Mouse (Mus musculus) hindbrain, embryonic 10.5 days (tissue): Measurements from ENCODE around the gene Nanos3. TPM values are rescaled to one million over a fixed set of nuclear protein-coding genes. Genes with fewer than 3 reads are reported as not detected.

Source experiments
- DNase-seq: peaks from one replicate; pipeline ENCODE4 v3.0.0-alpha.2; 2017; ENCODE audit warnings: low spot score
- H3K27ac ChIP-seq: fragments of 300-500 bp; sonication (generic); 2 replicates; pipeline ENCODE4 v1.5.1; 2016; ENCODE audit warnings: mild to moderate bottlenecking, moderate library complexity
- H3K27me3 ChIP-seq: fragments of 300-500 bp; sonication (generic); 2 replicates; pipeline ENCODE4 v1.6.1; 2016; ENCODE audit warnings: mild to moderate bottlenecking; ENCODE audit not compliant: poor library complexity, insufficient read depth, severe bottlenecking
- H3K36me3 ChIP-seq: fragments of 300-500 bp; sonication (generic); 2 replicates; pipeline ENCODE4 v1.6.1; 2016; ENCODE audit warnings: mild to moderate bottlenecking, moderate library complexity
- H3K4me1 ChIP-seq: fragments of 300-500 bp; sonication (generic); replicated peaks from 2 replicates; pipeline ENCODE4 v1.6.1; 2016; ENCODE audit warnings: mild to moderate bottlenecking
- H3K4me3 ChIP-seq: fragments of 300-500 bp; sonication (generic); 2 replicates; pipeline ENCODE4 v1.5.1; 2016; ENCODE audit warnings: mild to moderate bottlenecking, moderate library complexity
- H3K9me3 ChIP-seq: fragments of 300-500 bp; sonication (generic); 2 replicates; pipeline ENCODE4 v1.6.1; 2016; ENCODE audit warnings: mild to moderate bottlenecking, moderate library complexity
- WGBS: fragments of 180-500 bp; shearing (Covaris S2); methylation state at CpG from one replicate; pipeline ENCODE4 v1.1.7; 2016; 5-methylcytosine and 5-hydroxymethylcytosine counted together
- polyA plus RNA-seq: library from polyadenylated mRNA; unstranded; fragments of >200 nt; fragmentation: Nextera tagmentation; extraction: Ambion mirVana; gene quantifications from 2 replicates; pipeline ENCODE4 v1.2.1, GENCODE M21; 2016

Gene Nanos3
- polyA plus RNA-seq, 1 experiment from 2014 or later: 6.8 TPM

- Histone ChIP-seq H3K4me3 (peak overlapping the region; percentile 65; the same call in 1 of the 2 replicates), H3K27me3 (peaks cover 33% of the 10 kb centered on the region), H3K27ac (peak overlapping the region; percentile 93), H3K9me3 (no peaks in the 10 kb centered on the region), H3K36me3 (no peaks in the 10 kb centered on the region), H3K4me1 (peaks cover 71% of the 10 kb centered on the region)
- 57% methylated on average over 11 of the region's 11 CpGs for WGBS
- no peak for DNase-seq
Measured at GRCm38 (mm10) chr8:84199348-84200125, 14.5 kb upstream of the Nanos3 start.

- peak overlapping the region; percentile 64 for H3K4me3 ChIP-seq
- 21% methylated on average over 4 of the region's 4 CpGs for WGBS
- H3K4me1 ChIP-seq: peaks cover 68% of the 10 kb centered on the region
Measured at GRCm38 (mm10) chr8:84198871-84199270, 13.9 kb upstream of the Nanos3 start.

GRCm38 (mm10) chr8:84197922-84198774, 13.1 kb upstream of the Nanos3 start:
- Histone ChIP-seq H3K27me3 (peaks cover 37% of the 10 kb centered on the region), H3K27ac (peak overlapping the region; percentile 93), H3K4me1 (peaks cover 62% of the 10 kb centered on the region), H3K36me3 (no peaks in the 10 kb centered on the region), H3K9me3 (no peaks in the 10 kb centered on the region), H3K4me3 (peak overlapping the region; percentile 64)
- WGBS: 2% methylated on average over 30 of the region's 30 CpGs
- DNase-seq: peak; percentile 95

More at GRCm38 (mm10) chr8:84198871-84199270, 13.9 kb upstream of the Nanos3 start:
- H3K36me3 ChIP-seq: no peaks in the 10 kb centered on the region
- H3K27ac ChIP-seq: peak overlapping the region; percentile 93
- no peak for DNase-seq
- H3K9me3 ChIP-seq: no peaks in the 10 kb centered on the region
- peaks cover 33% of the 10 kb centered on the region for H3K27me3 ChIP-seq

- H3K4me3 ChIP-seq: peak overlapping the region; percentile 64
- 2% methylated on average over 43 of the region's 43 CpGs for WGBS
Measured at GRCm38 (mm10) chr8:84197141-84197921, 12.3 kb upstream of the Nanos3 start.

GRCm38 (mm10) chr8:84194224-84194743, 9.3 kb upstream of the Nanos3 start:
- WGBS: 84% methylated on average over 3 of the region's 3 CpGs
- Histone ChIP-seq H3K27me3 (peaks cover 19% of the 10 kb centered on the region), H3K36me3 (no peaks in the 10 kb centered on the region), H3K4me1 (peaks cover 46% of the 10 kb centered on the region), H3K9me3 (no peaks in the 10 kb centered on the region), H3K27ac (no peak overlapping the region), H3K4me3 (no peak overlapping the region)
- DNase-seq: no peak

More at GRCm38 (mm10) chr8:84197141-84197921, 12.3 kb upstream of the Nanos3 start:
- Histone ChIP-seq H3K36me3 (no peaks in the 10 kb centered on the region), H3K27ac (peak overlapping the region; percentile 93), H3K4me1 (peaks cover 62% of the 10 kb centered on the region), H3K27me3 (peaks cover 37% of the 10 kb centered on the region), H3K9me3 (no peaks in the 10 kb centered on the region)
- DNase-seq: peak; percentile 96

- WGBS: 80% methylated on average over 5 of the region's 5 CpGs
- no peaks in the 10 kb centered on the region for H3K36me3 ChIP-seq
- H3K9me3 ChIP-seq: no peaks in the 10 kb centered on the region
- no peak for DNase-seq
- peaks cover 41% of the 10 kb centered on the region for H3K4me1 ChIP-seq
- H3K27me3 ChIP-seq: peaks cover 25% of the 10 kb centered on the region
- no peak overlapping the region for H3K4me3 ChIP-seq
- H3K27ac ChIP-seq: no peak overlapping the region
Measured at GRCm38 (mm10) chr8:84193566-84193965, 8.5 kb upstream of the Nanos3 start.

- no peak for DNase-seq
- H3K4me3 ChIP-seq: no peak overlapping the region
- H3K9me3 ChIP-seq: no peaks in the 10 kb centered on the region
- H3K4me1 ChIP-seq: peaks cover 37% of the 10 kb centered on the region
- 72% methylated on average over 4 of the region's 4 CpGs for WGBS
- peaks cover 27% of the 10 kb centered on the region for H3K27me3 ChIP-seq
- no peaks in the 10 kb centered on the region for H3K36me3 ChIP-seq
- H3K27ac ChIP-seq: no peak overlapping the region
Measured at GRCm38 (mm10) chr8:84193161-84193560, 8.1 kb upstream of the Nanos3 start.

- 5% methylated on average over 33 of the region's 33 CpGs for WGBS
Measured at GRCm38 (mm10) chr8:84192555-84192954, 7.5 kb upstream of the Nanos3 start.

GRCm38 (mm10) chr8:84192023-84192422, 7.0 kb upstream of the Nanos3 start:
- WGBS: 46% methylated on average over 13 of the region's 13 CpGs
- H3K9me3 ChIP-seq: no peaks in the 10 kb centered on the region
- peak overlapping the region; percentile 38 for H3K4me3 ChIP-seq
- H3K36me3 ChIP-seq: no peaks in the 10 kb centered on the region
- DNase-seq: peak; percentile 40
- H3K27ac ChIP-seq: peak overlapping the region; percentile 76
- peaks cover 38% of the 10 kb centered on the region for H3K27me3 ChIP-seq
- peaks cover 28% of the 10 kb centered on the region for H3K4me1 ChIP-seq

More at GRCm38 (mm10) chr8:84192555-84192954, 7.5 kb upstream of the Nanos3 start:
- no peaks in the 10 kb centered on the region for H3K9me3 ChIP-seq
- peaks cover 33% of the 10 kb centered on the region for H3K27me3 ChIP-seq
- no peaks in the 10 kb centered on the region for H3K36me3 ChIP-seq
- H3K4me1 ChIP-seq: peaks cover 31% of the 10 kb centered on the region
- peak; percentile 78 for DNase-seq
- H3K27ac ChIP-seq: peak overlapping the region; percentile 76
- peak overlapping the region; percentile 38 for H3K4me3 ChIP-seq

GRCm38 (mm10) chr8:84190191-84190867, 5.3 kb upstream of the Nanos3 start:
- H3K36me3 ChIP-seq: no peaks in the 10 kb centered on the region
- no peak overlapping the region for H3K4me3 ChIP-seq
- no peak overlapping the region for H3K27ac ChIP-seq
- no peak for DNase-seq
- peaks cover 40% of the 10 kb centered on the region for H3K27me3 ChIP-seq
- WGBS: 94% methylated on average over 7 of the region's 7 CpGs
- 0 out of 2 replicates have a peak, but pooled peaks cover under 1% of the 10 kb centered on the region for H3K9me3 ChIP-seq
- H3K4me1 ChIP-seq: peaks cover 34% of the 10 kb centered on the region

GRCm38 (mm10) chr8:84189603-84190002, 4.6 kb upstream of the Nanos3 start:
- WGBS: 66% methylated on average over 4 of the region's 4 CpGs
- Histone ChIP-seq H3K4me3 (no peak overlapping the region), H3K4me1 (peaks cover 38% of the 10 kb centered on the region), H3K27me3 (peaks cover 48% of the 10 kb centered on the region), H3K9me3 (0 out of 2 replicates have a peak, but pooled peaks cover 5% of the 10 kb centered on the region), H3K36me3 (no peaks in the 10 kb centered on the region), H3K27ac (peak overlapping the region; percentile 13; the same call in 1 of the 2 replicates)
- no peak for DNase-seq
